In genomic region chr12:119084814-119085213, GRCm38 (mm10) we compare ENCODE assay signal across 16 mouse cellular contexts.
DNase-seq lines count a peak whose midpoint lies in the region; ATAC-seq and TF ChIP-seq lines count a peak whose summit lies in the region.
"Had no signal": no experiment of that assay in that cellular context is flagged by ENCODE, and none has a peak within 500 bp of the region (broad histone marks: within the 10 kb centered on the region; RNA-seq: fewer than 3 reads in every experiment).

No protein-coding gene starts in this region.

- no peaks in the 10 kb centered on the region for H3K27me3 ChIP-seq in kidney, embryonic 15.5 days
- no peaks in the 10 kb centered on the region for H3K27me3 ChIP-seq in stomach, postnatal 0 days (ENCODE audit: control insufficient read depth, insufficient read depth, low read length)
- H3K27me3 ChIP-seq: forebrain, embryonic 12.5 days; intestine, embryonic 15.5 days; midbrain, embryonic 13.5 days had no signal

- ATAC-seq in kidney, embryonic 15.5 days (replicated peaks; ENCODE audit: low FRiP score) = no peak
- ATAC-seq in stomach, postnatal 0 days (ENCODE audit: low FRiP score, low TSS enrichment) = no peak
- ATAC-seq in megakaryocyte progenitor cell, adult 5-6 weeks (replicated peaks; ENCODE audit: poor library complexity) = no peak
- ATAC-seq: intestine, embryonic 15.5 days; midbrain, embryonic 13.5 days had no signal

- TF ChIP-seq CTCF in stomach, postnatal 0 days (IDR thresholded peaks at IDR 0.05; ENCODE audit: low read depth) = no peak

- 67% methylated on average over 2 of the region's 2 CpGs for WGBS in kidney, embryonic 15.5 days
- WGBS in stomach, postnatal 0 days = 64% methylated on average over 2 of the region's 2 CpGs

- H3K4me2 ChIP-seq in kidney, embryonic 15.5 days = no peak overlapping the region
- no peak overlapping the region for H3K4me2 ChIP-seq in stomach, postnatal 0 days (replicated peaks; ENCODE audit: low read depth)
- H3K4me2 ChIP-seq: forebrain, embryonic 12.5 days; hindbrain, embryonic 14.5 days; intestine, embryonic 15.5 days; midbrain, embryonic 13.5 days had no signal

- DNase-seq in kidney, adult 18-20 months = peak; percentile 33
- DNase-seq in testis, postnatal 14 days (ENCODE audit: low spot score) = peak; percentile 8
- no peak for DNase-seq in testis, postnatal 10 days (ENCODE audit: low spot score)
- DNase-seq in kidney, postnatal 14 days = peak; percentile 63
- DNase-seq in layer of hippocampus, postnatal 14 days (ENCODE audit: low spot score in 2 of 2) = no peak
- DNase-seq in stomach, postnatal 0 days (ENCODE audit: low spot score) = no peak
- DNase-seq: cerebellum, adult 11 months; cerebellum, postnatal 36 days; gastrocnemius, postnatal 36 days; liver had no signal

- H3K36me3 ChIP-seq in kidney, embryonic 15.5 days = no peaks in the 10 kb centered on the region
- H3K36me3 ChIP-seq in stomach, postnatal 0 days (ENCODE audit: control insufficient read depth, insufficient read depth, low read length) = no peaks in the 10 kb centered on the region
- H3K36me3 ChIP-seq: forebrain, embryonic 12.5 days; intestine, embryonic 15.5 days; midbrain, embryonic 13.5 days had no signal

- H3K4me1 ChIP-seq in kidney, embryonic 15.5 days = no peaks in the 10 kb centered on the region
- no peaks in the 10 kb centered on the region for H3K4me1 ChIP-seq in stomach, postnatal 0 days (replicated peaks; ENCODE audit: control insufficient read depth, insufficient read depth)
- H3K4me1 ChIP-seq: forebrain, embryonic 12.5 days; intestine, embryonic 15.5 days; midbrain, embryonic 13.5 days had no signal

- TF ChIP-seq EP300 in stomach, postnatal 0 days (optimal IDR thresholded peaks at IDR 0.05) = no peak

- H3K9ac ChIP-seq in kidney, embryonic 15.5 days = no peak overlapping the region
- H3K9ac ChIP-seq in stomach, postnatal 0 days (ENCODE audit: low read length) = no peak overlapping the region
- H3K9ac ChIP-seq: forebrain, embryonic 12.5 days; hindbrain, embryonic 14.5 days; intestine, embryonic 15.5 days; midbrain, embryonic 13.5 days had no signal

- H3K9me3 ChIP-seq in kidney, embryonic 15.5 days (replicated peaks) = no peaks in the 10 kb centered on the region
- H3K9me3 ChIP-seq in stomach, postnatal 0 days (ENCODE audit: control insufficient read depth, low read length) = no peaks in the 10 kb centered on the region
- H3K9me3 ChIP-seq: forebrain, embryonic 12.5 days; intestine, embryonic 15.5 days; midbrain, embryonic 13.5 days had no signal

- no peak overlapping the region for H3K4me3 ChIP-seq in kidney, embryonic 15.5 days (replicated peaks)
- H3K4me3 ChIP-seq in stomach, postnatal 0 days (ENCODE audit: low read depth, low read length) = no peak overlapping the region
- H3K4me3 ChIP-seq: forebrain, embryonic 12.5 days; intestine, embryonic 15.5 days; midbrain, embryonic 13.5 days had no signal

- H3K27ac ChIP-seq in kidney, embryonic 15.5 days = no peak overlapping the region
- no peak overlapping the region for H3K27ac ChIP-seq in stomach, postnatal 0 days (replicated peaks)
- H3K27ac ChIP-seq: forebrain, embryonic 12.5 days; hindbrain, embryonic 14.5 days; intestine, embryonic 15.5 days; midbrain, embryonic 13.5 days had no signal

Comparison
In these comparisons a context has a peak if more than half of its experiments do, and no peak if none do; other contexts are left out.
1. DNase-seq: peak in kidney, adult 18-20 months (single experiment), testis, postnatal 14 days (single experiment) and kidney, postnatal 14 days (single experiment); none in testis, postnatal 10 days (single experiment), layer of hippocampus, postnatal 14 days (0 of 2) and stomach, postnatal 0 days (single experiment).